Mouse (Mus musculus): ENCODE results near the gene Myadml2. TPM values are rescaled to one million over a fixed set of nuclear protein-coding genes. Genes with fewer than 3 reads are reported as not detected.
A peak's percentile ranks its signal among the peaks of the same experiment; 100 is the strongest.

Gene Myadml2
- polyA plus RNA-seq, 1 experiment, result 4.6 TPM

DNA sequence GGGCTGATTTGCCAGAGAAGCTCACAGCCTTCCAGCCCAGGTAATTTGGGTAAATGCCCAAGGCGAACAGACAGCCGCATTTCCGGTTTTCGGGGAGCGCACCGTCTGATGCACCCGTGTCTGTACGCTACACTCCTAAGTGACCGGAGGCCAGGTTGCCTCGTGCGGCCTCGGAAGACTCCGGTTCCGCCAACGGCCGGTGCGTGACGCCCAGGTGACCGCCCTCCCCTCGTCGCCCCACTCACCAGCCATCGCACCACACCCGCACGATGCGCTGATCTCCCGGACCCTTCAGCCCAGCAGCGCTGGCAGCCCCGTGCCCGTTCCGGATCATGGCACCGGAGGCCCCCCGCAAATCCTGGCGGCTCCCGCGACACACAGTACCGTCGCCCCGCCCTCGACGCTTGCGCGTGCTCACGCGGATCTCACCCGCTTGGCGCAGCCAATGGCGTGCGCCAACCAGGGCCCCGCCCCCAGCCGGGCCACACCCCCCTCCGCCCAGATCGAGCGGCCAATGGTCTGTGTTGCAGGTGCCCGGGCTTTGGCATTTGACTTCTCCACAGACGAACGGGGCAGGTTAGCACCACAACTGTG, 30.3 kb downstream of the Myadml2 start, which contains the start of gene Pcyt2:
TSS of gene Pcyt2 (minus strand) at position 418 of the 594 bp plus-strand sequence.
- H3K36me3 ChIP-seq (ENCODE audit: control insufficient read depth, insufficient read depth), result peaks cover 26% of the 10 kb centered on the region
- TF ChIP-seq POLR2AphosphoS2 (IDR thresholded peaks at IDR 0.05; ENCODE audit: insufficient read length, low read depth) (peak; percentile 99), CEBPB (IDR thresholded peaks at IDR 0.05; ENCODE audit: insufficient read depth, poor library complexity, severe bottlenecking) (no peak), E2F4 (IDR thresholded peaks at IDR 0.05; ENCODE audit: insufficient read depth) (peak; percentile 26), TCF12 (IDR thresholded peaks at IDR 0.05; ENCODE audit: insufficient read depth, poor library complexity, severe bottlenecking) (no peak), POLR2A (IDR thresholded peaks at IDR 0.05; ENCODE audit: insufficient read length, low read depth) (peak; percentile 94), MYOD1 (IDR thresholded peaks at IDR 0.05; ENCODE audit: control insufficient read depth in 1 of 3, insufficient read length in 2 of 3, low read depth in 2 of 3) (peak in 1 of 3 experiments; percentile 1), TCF3 (IDR thresholded peaks at IDR 0.05; ENCODE audit: insufficient read length, low read depth) (no peak), SRF (IDR thresholded peaks at IDR 0.05; ENCODE audit: control insufficient read depth, insufficient read length, low read depth) (peak; percentile 35), MYOG (IDR thresholded peaks at IDR 0.05; ENCODE audit: control insufficient read depth in 1 of 3, insufficient read depth in 1 of 3, insufficient read length in 2 of 3, low read depth in 2 of 3) (peak in 1 of 3 experiments; percentile 20), REST (IDR thresholded peaks at IDR 0.05; ENCODE audit: insufficient read depth, insufficient read length) (no peak)
- H3ac ChIP-seq (ENCODE audit: control insufficient read depth, insufficient read length), result peak within 1 kb of the TSS; percentile 13
- H3K4me3 ChIP-seq, result peak within 1 kb of the TSS; percentile 65
- no peaks in the 10 kb centered on the region for H3K27me3 ChIP-seq (ENCODE audit: control insufficient read depth, insufficient read depth, insufficient read length)
- peaks cover 34% of the 10 kb centered on the region for H3K79me2 ChIP-seq (ENCODE audit: control insufficient read depth, insufficient read depth)
- H3K4me2 ChIP-seq (ENCODE audit: low read depth), result peak within 1 kb of the TSS; percentile 82

DNA sequence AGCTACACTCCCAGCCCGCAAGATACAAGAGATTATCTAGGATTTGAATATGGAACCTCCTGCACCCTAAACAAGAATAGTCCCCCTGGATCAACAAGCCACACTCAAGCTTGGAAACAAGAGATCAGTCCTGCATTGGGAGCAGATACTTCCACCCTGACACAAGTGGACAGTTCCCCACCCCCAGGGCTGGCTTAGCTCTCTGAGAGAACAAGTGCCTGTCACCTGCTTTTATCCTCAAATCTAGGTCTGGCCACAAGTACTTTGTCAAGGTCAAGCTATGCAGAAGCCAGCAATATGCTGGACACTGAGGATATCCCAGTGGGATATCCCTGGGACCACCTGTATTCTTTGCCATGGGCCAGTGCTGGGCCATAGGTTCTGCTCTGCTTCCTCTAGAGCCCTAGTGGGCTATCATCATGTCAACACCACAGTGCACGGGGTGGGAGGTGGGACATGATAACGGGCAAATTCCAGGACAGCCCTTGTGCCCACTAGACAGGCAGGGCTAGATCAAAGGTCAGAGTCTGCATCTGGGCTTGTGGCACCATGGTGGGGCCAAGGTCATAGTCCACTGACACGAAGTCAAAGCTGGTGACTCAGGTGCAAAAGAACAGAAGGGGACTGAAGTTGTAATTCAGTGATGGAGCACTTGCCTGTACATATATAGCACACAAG, 31.2 kb downstream of the Myadml2 start:
- Histone ChIP-seq H3K79me2 (ENCODE audit: control insufficient read depth, insufficient read depth) (peaks cover 34% of the 10 kb centered on the region), H3K4me3 (peak overlapping the region; percentile 65), H3K36me3 (ENCODE audit: control insufficient read depth, insufficient read depth) (peaks cover 26% of the 10 kb centered on the region), H3ac (ENCODE audit: control insufficient read depth, insufficient read length) (peak overlapping the region; percentile 13), H3K27me3 (ENCODE audit: control insufficient read depth, insufficient read depth, insufficient read length) (no peaks in the 10 kb centered on the region), H3K4me2 (ENCODE audit: low read depth) (peak overlapping the region; percentile 82)
- TF ChIP-seq TCF12 (IDR thresholded peaks at IDR 0.05; ENCODE audit: insufficient read depth, poor library complexity, severe bottlenecking), result no peak
- no peak for TF ChIP-seq REST (IDR thresholded peaks at IDR 0.05; ENCODE audit: insufficient read depth, insufficient read length)
- TF ChIP-seq TCF3 (IDR thresholded peaks at IDR 0.05; ENCODE audit: insufficient read length, low read depth), result no peak
- no peak for TF ChIP-seq SRF (IDR thresholded peaks at IDR 0.05; ENCODE audit: control insufficient read depth, insufficient read length, low read depth)
- TF ChIP-seq MYOD1 (IDR thresholded peaks at IDR 0.05; ENCODE audit: control insufficient read depth in 1 of 3, insufficient read length in 2 of 3, low read depth in 2 of 3), result no peak
- TF ChIP-seq POLR2A (IDR thresholded peaks at IDR 0.05; ENCODE audit: insufficient read length, low read depth), result no peak
- TF ChIP-seq E2F4 (IDR thresholded peaks at IDR 0.05; ENCODE audit: insufficient read depth), result no peak
- TF ChIP-seq MAX (IDR thresholded peaks at IDR 0.05; ENCODE audit: low read depth), result no peak
- TF ChIP-seq USF1 (IDR thresholded peaks at IDR 0.05; ENCODE audit: low read depth), result no peak
- TF ChIP-seq CEBPB (IDR thresholded peaks at IDR 0.05; ENCODE audit: insufficient read depth, poor library complexity, severe bottlenecking), result no peak
- no peak for TF ChIP-seq POLR2AphosphoS2 (IDR thresholded peaks at IDR 0.05; ENCODE audit: insufficient read length, low read depth)
- TF ChIP-seq MYOG (IDR thresholded peaks at IDR 0.05; ENCODE audit: control insufficient read depth in 1 of 3, insufficient read depth in 1 of 3, insufficient read length in 2 of 3, low read depth in 2 of 3), result no peak

DNA sequence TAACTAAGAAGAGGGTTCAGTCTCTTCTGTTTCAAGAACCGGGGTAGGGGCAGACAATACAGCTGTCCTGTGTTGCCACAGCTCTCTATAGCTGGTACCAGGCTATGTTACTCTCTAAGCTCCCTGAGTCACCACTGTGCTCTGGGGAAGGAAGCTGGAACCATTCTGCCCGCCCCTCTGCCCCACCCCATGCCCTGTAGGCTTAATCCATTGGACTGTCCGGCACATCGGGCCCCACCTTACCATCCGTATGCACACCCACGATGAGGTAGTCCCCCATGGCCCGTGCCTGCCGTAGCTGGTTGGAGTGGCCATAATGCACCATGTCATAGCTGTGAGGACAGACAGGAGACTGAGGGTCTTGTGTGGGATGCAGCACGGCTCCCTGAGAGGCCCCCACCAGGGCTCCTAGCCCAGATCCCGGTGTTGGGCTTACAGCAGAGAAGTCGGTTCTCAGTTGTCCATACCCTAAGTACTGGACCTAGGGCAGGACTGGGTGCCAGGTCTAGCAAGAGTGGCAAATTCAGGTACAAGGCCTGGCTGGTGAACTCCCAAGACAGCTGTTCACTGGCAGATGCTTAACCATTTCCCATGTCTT, 32.3 kb downstream of the Myadml2 start:
- H3K4me2 ChIP-seq (ENCODE audit: low read depth), result peak overlapping the region; percentile 82
- H3ac ChIP-seq (ENCODE audit: control insufficient read depth, insufficient read length), result no peak overlapping the region
- H3K4me3 ChIP-seq, result peak overlapping the region; percentile 65
- peaks cover 34% of the 10 kb centered on the region for H3K79me2 ChIP-seq (ENCODE audit: control insufficient read depth, insufficient read depth)
- TF ChIP-seq SRF (IDR thresholded peaks at IDR 0.05; ENCODE audit: control insufficient read depth, insufficient read length, low read depth) (no peak), MYOG (IDR thresholded peaks at IDR 0.05; ENCODE audit: control insufficient read depth in 1 of 3, insufficient read depth in 1 of 3, insufficient read length in 2 of 3, low read depth in 2 of 3) (peak in 1 of 3 experiments; percentile 26)
- H3K27me3 ChIP-seq (ENCODE audit: control insufficient read depth, insufficient read depth, insufficient read length), result no peaks in the 10 kb centered on the region
- peaks cover 29% of the 10 kb centered on the region for H3K36me3 ChIP-seq (ENCODE audit: control insufficient read depth, insufficient read depth)

DNA sequence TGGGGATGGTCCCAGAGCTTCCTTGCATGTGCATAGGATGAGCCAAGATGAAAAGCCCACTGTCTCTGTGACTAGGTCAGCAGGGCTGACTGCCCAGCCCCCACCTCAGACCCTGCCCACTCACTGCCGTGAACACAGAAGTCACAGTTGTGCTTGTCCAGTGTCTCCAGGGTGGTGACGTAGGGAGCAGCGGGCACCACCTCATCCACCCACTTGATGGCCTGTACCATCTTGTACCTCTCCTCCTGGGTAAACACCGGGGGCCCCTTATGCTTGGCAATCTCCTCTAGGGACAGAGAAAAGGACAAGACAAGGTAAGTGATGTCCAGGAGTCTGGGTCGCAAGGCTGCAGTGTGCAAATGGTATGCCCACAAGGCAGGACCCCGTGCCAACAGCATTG, 32.8 kb downstream of the Myadml2 start:
- Histone ChIP-seq H3K27me3 (ENCODE audit: control insufficient read depth, insufficient read depth, insufficient read length) (no peaks in the 10 kb centered on the region), H3K36me3 (ENCODE audit: control insufficient read depth, insufficient read depth) (peaks cover 29% of the 10 kb centered on the region), H3K4me2 (ENCODE audit: low read depth) (peak overlapping the region; percentile 82), H3ac (ENCODE audit: control insufficient read depth, insufficient read length) (no peak overlapping the region), H3K79me2 (ENCODE audit: control insufficient read depth, insufficient read depth) (peaks cover 34% of the 10 kb centered on the region), H3K4me3 (peak overlapping the region; percentile 65)
- no peak for TF ChIP-seq TCF12 (IDR thresholded peaks at IDR 0.05; ENCODE audit: insufficient read depth, poor library complexity, severe bottlenecking)
- TF ChIP-seq MAX (IDR thresholded peaks at IDR 0.05; ENCODE audit: low read depth), result no peak
- no peak for TF ChIP-seq TCF3 (IDR thresholded peaks at IDR 0.05; ENCODE audit: insufficient read length, low read depth)
- no peak for TF ChIP-seq POLR2A (IDR thresholded peaks at IDR 0.05; ENCODE audit: insufficient read length, low read depth)
- no peak for TF ChIP-seq USF1 (IDR thresholded peaks at IDR 0.05; ENCODE audit: low read depth)
- no peak for TF ChIP-seq REST (IDR thresholded peaks at IDR 0.05; ENCODE audit: insufficient read depth, insufficient read length)
- TF ChIP-seq MYOD1 (IDR thresholded peaks at IDR 0.05; ENCODE audit: control insufficient read depth in 1 of 3, insufficient read length in 2 of 3, low read depth in 2 of 3), result no peak
- TF ChIP-seq SRF (IDR thresholded peaks at IDR 0.05; ENCODE audit: control insufficient read depth, insufficient read length, low read depth), result no peak
- TF ChIP-seq POLR2AphosphoS2 (IDR thresholded peaks at IDR 0.05; ENCODE audit: insufficient read length, low read depth), result no peak
- no peak for TF ChIP-seq MYOG (IDR thresholded peaks at IDR 0.05; ENCODE audit: control insufficient read depth in 1 of 3, insufficient read depth in 1 of 3, insufficient read length in 2 of 3, low read depth in 2 of 3)
- no peak for TF ChIP-seq E2F4 (IDR thresholded peaks at IDR 0.05; ENCODE audit: insufficient read depth)
- no peak for TF ChIP-seq CEBPB (IDR thresholded peaks at IDR 0.05; ENCODE audit: insufficient read depth, poor library complexity, severe bottlenecking)
